Mouse (Mus musculus) embryonic facial prominence, embryonic 11.5 days (tissue): ENCODE results near the gene Rnf5. TPM values are rescaled to one million over a fixed set of nuclear protein-coding genes. Genes with fewer than 3 reads are reported as not detected.

Source experiments
- ATAC-seq: fragments of 200-750 bp; cut with Nextera tagmentation; replicated peaks from 2 replicates; pipeline ENCODE4 v1.8.0; 2017; ENCODE audit warnings: low read depth; ENCODE audit not compliant: insufficient number of reproducible peaks, low FRiP score, low TSS enrichment
- DNase-seq: peaks from one replicate; pipeline ENCODE4 v3.0.0-alpha.2; 2015; ENCODE audit warnings: low spot score
- H3K27ac ChIP-seq: fragments of 300-500 bp; sonication (generic); replicated peaks from 2 replicates; pipeline ENCODE4 v1.5.1; 2014; ENCODE audit warnings: mild to moderate bottlenecking, low read depth, low read length, control low read depth
- H3K27me3 ChIP-seq: fragments of 300-500 bp; sonication (generic); 2 replicates; pipeline ENCODE4 v1.6.1; 2014; ENCODE audit warnings: mild to moderate bottlenecking, low read length, moderate library complexity, mixed read lengths; ENCODE audit not compliant: control insufficient read depth, insufficient read depth
- H3K36me3 ChIP-seq: fragments of 300-500 bp; sonication (generic); replicated peaks from 2 replicates; pipeline ENCODE4 v1.6.1; 2014; ENCODE audit warnings: low read depth, mild to moderate bottlenecking, low read length, moderate library complexity, mixed read lengths; ENCODE audit not compliant: control insufficient read depth, insufficient read depth
- H3K4me1 ChIP-seq: fragments of 300-500 bp; sonication (generic); 2 replicates; pipeline ENCODE4 v1.6.1; 2014; ENCODE audit warnings: low read length, mixed read lengths; ENCODE audit not compliant: control insufficient read depth, insufficient read depth
- H3K4me2 ChIP-seq: fragments of 300-500 bp; sonication (generic); 2 replicates; pipeline ENCODE4 v1.6.1; 2014; ENCODE audit warnings: low read depth, mild to moderate bottlenecking, control low read depth, low read length, moderate library complexity
- H3K4me3 ChIP-seq: fragments of 300-500 bp; sonication (generic); 2 replicates; pipeline ENCODE4 v1.5.1; 2014; ENCODE audit warnings: low read depth, low read length, control low read depth
- H3K9ac ChIP-seq: fragments of 300-500 bp; sonication (generic); replicated peaks from 2 replicates; pipeline ENCODE4 v1.6.1; 2014; ENCODE audit warnings: mild to moderate bottlenecking, control low read depth, low read length
- H3K9me3 ChIP-seq: fragments of 300-500 bp; sonication (generic); replicated peaks from 2 replicates; pipeline ENCODE4 v1.6.1; 2016; ENCODE audit warnings: mild to moderate bottlenecking, low read length, inconsistent platforms, mixed read lengths; ENCODE audit not compliant: control insufficient read depth
- WGBS: fragments of 180-500 bp; shearing (Covaris S2); extraction: QIAGEN DNeasy Blood & Tissue Kit; methylation state at CpG from one replicate; pipeline ENCODE4 v1.1.7; 2014; 5-methylcytosine and 5-hydroxymethylcytosine counted together
- polyA plus RNA-seq: library from polyadenylated mRNA; unstranded; fragments of >200 nt; fragmentation: Nextera tagmentation; extraction: Ambion mirVana; gene quantifications from 2 replicates; pipeline ENCODE4 v1.2.1, GENCODE M21; 2014

Rnf5 gene
- polyA plus RNA-seq, 1 experiment from 2014 or later: 118 TPM

DNA sequence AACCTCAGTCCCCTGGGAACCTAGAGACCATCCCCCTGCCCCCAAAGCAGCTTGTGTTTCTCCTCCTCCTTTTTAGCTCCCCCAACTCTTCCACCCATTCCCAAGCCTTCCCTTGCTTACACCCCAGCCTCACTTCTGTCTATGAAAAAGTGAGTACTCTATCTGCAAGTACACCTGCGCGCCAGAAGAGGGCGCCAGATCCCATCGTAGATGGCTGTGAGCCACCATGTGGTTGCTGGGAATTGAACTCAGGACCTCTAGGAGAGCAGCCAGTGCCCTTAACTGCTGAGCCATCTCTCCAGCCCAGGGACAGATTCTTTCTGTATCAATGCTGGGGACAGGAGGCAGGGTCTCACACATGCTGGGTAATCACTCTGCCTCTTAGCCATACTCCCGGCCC, 31.6 kb downstream of the Rnf5 start:
- Histone ChIP-seq H3K4me3 (no peak overlapping the region), H3K27me3 (no peaks in the 10 kb centered on the region), H3K9me3 (no peaks in the 10 kb centered on the region), H3K4me1 (no peaks in the 10 kb centered on the region), H3K36me3 (no peaks in the 10 kb centered on the region), H3K27ac (no peak overlapping the region), H3K9ac (no peak overlapping the region), H3K4me2 (no peak overlapping the region)
- ATAC-seq (no peak), DNase-seq (no peak)
- WGBS: 11% methylated on average over 5 of the region's 5 CpGs

DNA sequence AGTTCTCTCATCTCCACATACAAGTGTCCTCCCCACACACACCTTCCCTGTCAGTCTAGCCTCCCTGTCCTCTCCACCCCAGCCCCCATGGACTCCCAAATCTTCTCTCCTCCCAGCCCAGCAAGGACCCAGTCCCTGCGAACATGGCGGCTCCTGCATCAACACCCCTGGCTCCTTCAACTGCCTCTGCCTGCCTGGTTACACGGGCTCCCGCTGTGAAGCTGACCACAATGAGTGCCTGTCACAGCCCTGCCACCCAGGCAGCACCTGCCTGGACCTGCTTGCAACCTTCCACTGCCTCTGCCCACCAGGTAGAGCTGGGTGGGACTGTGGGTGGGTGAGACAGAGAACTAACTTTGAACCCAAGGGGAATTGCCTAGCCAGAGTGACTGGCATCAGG, 33.6 kb downstream of the Rnf5 start:
- Histone ChIP-seq H3K9me3 (no peaks in the 10 kb centered on the region), H3K4me1 (no peaks in the 10 kb centered on the region), H3K4me3 (no peak overlapping the region), H3K36me3 (no peaks in the 10 kb centered on the region), H3K4me2 (no peak overlapping the region), H3K9ac (no peak overlapping the region), H3K27ac (no peak overlapping the region), H3K27me3 (no peaks in the 10 kb centered on the region)
- 68% methylated on average over 4 of the region's 4 CpGs for WGBS
- no peak for DNase-seq
- no peak for ATAC-seq

DNA sequence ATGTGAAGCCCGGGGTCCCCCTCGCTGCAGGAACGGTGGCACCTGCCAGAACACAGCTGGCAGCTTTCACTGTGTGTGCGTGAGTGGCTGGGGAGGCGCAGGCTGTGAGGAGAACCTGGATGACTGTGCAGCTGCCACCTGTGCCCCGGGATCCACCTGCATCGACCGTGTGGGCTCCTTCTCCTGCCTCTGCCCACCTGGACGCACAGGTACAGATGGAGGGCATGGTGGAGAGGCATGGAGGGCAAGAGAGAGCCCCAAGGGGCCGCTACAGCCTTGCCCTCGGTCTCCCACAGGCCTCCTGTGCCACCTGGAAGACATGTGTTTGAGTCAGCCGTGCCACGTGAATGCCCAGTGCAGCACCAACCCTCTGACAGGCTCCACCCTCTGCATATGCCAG, 35.1 kb downstream of the Rnf5 start:
- DNase-seq: no peak
- Histone ChIP-seq H3K9ac (no peak overlapping the region), H3K4me2 (no peak overlapping the region), H3K36me3 (no peaks in the 10 kb centered on the region), H3K4me3 (no peak overlapping the region), H3K27me3 (no peaks in the 10 kb centered on the region), H3K4me1 (no peaks in the 10 kb centered on the region; the same call in 1 of the 2 replicates), H3K9me3 (no peaks in the 10 kb centered on the region), H3K27ac (no peak overlapping the region)
- 79% methylated on average over 13 of the region's 13 CpGs for WGBS
- no peak for ATAC-seq

DNA sequence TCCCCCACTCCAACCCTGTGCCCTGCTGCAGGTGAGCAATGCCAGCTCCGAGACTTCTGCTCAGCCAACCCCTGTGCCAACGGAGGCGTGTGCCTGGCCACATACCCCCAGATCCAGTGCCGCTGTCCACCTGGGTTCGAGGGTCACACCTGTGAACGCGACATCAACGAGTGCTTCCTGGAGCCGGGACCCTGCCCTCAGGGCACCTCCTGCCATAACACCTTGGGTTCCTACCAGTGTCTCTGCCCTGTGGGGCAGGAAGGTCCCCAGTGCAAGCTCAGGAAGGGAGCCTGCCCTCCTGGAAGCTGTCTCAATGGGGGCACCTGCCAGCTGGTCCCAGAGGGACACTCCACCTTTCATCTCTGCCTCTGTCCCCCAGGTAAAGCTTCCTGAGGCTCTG, 36.2 kb downstream of the Rnf5 start:
- Histone ChIP-seq H3K4me2 (no peak overlapping the region), H3K27me3 (no peaks in the 10 kb centered on the region), H3K36me3 (no peaks in the 10 kb centered on the region), H3K4me1 (no peaks in the 10 kb centered on the region; the same call in 1 of the 2 replicates), H3K4me3 (no peak overlapping the region), H3K27ac (no peak overlapping the region), H3K9ac (no peak overlapping the region), H3K9me3 (no peaks in the 10 kb centered on the region)
- DNase-seq (no peak), ATAC-seq (no peak)
- WGBS: 63% methylated on average over 9 of the region's 9 CpGs

DNA sequence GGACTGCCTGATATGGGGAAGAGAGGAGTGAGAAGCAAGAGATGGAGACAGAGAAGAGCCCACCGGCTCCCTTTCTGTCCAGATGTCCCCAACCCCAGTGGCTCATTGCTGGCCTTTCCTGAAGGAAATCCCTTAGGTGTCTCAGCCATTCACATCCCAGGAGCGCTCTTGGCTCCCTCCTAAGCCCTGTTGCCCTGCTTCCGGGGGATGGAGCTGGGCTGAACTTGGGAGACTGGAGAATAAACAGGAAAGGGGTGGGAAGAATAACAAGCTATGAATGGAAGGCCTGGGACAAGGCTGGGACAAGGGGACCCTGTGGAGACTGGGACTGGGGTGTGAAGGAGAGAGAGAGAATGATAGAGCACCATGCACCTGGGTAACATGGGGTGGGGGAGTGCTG, 38.7 kb downstream of the Rnf5 start:
- no peak overlapping the region for H3K4me2 ChIP-seq

DNA sequence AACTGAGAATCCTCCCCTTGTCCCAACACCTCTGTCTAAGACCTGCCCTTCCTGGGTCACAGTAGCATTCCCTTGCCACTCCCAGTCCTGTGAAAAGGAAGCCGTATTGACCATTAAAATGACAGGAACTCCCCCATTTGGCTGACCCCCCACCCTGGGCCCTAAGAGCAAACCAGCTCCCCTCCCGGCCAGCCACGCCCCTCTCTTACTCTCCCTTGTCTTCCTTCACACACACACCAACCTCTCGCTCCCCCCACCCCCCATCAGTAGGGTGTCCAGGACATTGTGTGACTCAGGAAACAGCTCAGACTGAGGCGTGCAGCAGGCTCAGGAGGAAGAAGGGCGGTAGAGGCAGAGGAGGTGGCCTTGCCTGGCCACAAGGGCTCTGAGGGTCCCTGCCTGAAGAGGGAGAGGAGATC, 39.5 kb downstream of the Rnf5 start, which contains the start of gene Notch4:
Gene Notch4, plus strand, starts transcription at position 266 of the 419 bp plus-strand sequence.
- H3K9ac ChIP-seq: no peak within 1 kb of the TSS
- no peaks in the 10 kb centered on the region for H3K9me3 ChIP-seq
- no peaks in the 10 kb centered on the region for H3K27me3 ChIP-seq
- ATAC-seq (no peak), DNase-seq (no peak)
- H3K36me3 ChIP-seq: no peaks in the 10 kb centered on the region
- no peak within 1 kb of the TSS for H3K4me3 ChIP-seq
- peak within 1 kb of the TSS; percentile 47; the same call in 1 of the 2 replicates for H3K27ac ChIP-seq
- 18% methylated on average over 6 of the region's 6 CpGs for WGBS
- no peaks in the 10 kb centered on the region; the same call in 1 of the 2 replicates for H3K4me1 ChIP-seq
- no peak within 1 kb of the TSS for H3K4me2 ChIP-seq

More for the DNA sequence above, 38.7 kb downstream of the Rnf5 start:
- no peaks in the 10 kb centered on the region for H3K36me3 ChIP-seq
- H3K27me3 ChIP-seq: no peaks in the 10 kb centered on the region
- no peak overlapping the region for H3K9ac ChIP-seq
- no peaks in the 10 kb centered on the region for H3K9me3 ChIP-seq
- ATAC-seq: no peak
- H3K27ac ChIP-seq: peak overlapping the region; percentile 47; the same call in 1 of the 2 replicates
- DNase-seq: no peak
- 34% methylated on average over 3 of the region's 3 CpGs for WGBS
- H3K4me3 ChIP-seq: no peak overlapping the region
- H3K4me1 ChIP-seq: no peaks in the 10 kb centered on the region; the same call in 1 of the 2 replicates

DNA sequence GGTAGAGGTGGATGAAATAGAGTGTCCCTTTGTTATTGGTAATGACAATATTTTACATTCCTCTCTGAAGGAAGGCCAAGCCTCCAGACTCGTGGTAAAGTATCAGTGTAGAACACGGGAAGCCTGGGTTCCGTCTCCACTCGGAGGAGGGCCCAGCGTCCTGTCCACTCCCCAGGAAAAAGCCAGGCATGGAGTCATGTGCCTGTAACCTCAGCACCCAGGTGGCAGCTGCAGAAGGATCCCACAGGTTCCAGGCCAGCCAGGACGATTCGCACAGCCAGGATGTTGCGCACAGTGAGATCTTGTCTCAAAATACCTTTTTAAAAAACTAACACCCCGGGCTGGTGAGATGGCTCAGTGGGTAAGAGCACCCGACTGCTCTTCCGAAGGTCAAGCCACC, 40.1 kb downstream of the Rnf5 start:
- no peak for ATAC-seq
- no peaks in the 10 kb centered on the region for H3K9me3 ChIP-seq
- no peaks in the 10 kb centered on the region for H3K27me3 ChIP-seq
- H3K4me3 ChIP-seq: no peak overlapping the region
- no peaks in the 10 kb centered on the region; the same call in 1 of the 2 replicates for H3K4me1 ChIP-seq
- no peak for DNase-seq
- no peak overlapping the region for H3K27ac ChIP-seq
- H3K9ac ChIP-seq: no peak overlapping the region
- H3K36me3 ChIP-seq: no peaks in the 10 kb centered on the region
- 74% methylated on average over 11 of the region's 11 CpGs for WGBS
- no peak overlapping the region for H3K4me2 ChIP-seq

DNA sequence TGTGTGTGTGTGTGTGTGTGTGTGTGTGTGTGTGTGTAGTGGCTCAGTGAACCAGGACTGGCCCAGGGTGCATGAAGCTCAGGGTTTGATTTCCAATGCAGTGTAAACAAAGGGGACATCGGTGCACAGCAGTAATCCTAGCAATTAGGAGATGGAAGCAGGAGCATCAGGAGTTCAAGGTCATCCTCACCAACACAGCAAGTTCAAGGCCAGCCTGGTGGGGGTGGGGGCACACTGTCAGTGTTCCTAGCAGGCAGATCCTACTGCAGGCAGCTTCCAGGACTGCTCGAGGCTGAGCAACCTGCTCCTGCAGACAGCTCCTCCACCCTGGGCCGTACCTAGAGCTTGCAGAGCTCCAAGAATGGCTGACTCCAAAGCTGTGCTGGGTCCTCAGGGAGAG, 40.9 kb downstream of the Rnf5 start:
- Histone ChIP-seq H3K4me2 (no peak overlapping the region), H3K9me3 (no peaks in the 10 kb centered on the region), H3K4me3 (no peak overlapping the region), H3K36me3 (no peaks in the 10 kb centered on the region), H3K9ac (no peak overlapping the region), H3K4me1 (no peaks in the 10 kb centered on the region; the same call in 1 of the 2 replicates), H3K27me3 (no peaks in the 10 kb centered on the region), H3K27ac (no peak overlapping the region)
- DNase-seq (no peak), ATAC-seq (no peak)
- whole genome bisulfite sequencing: 71% methylated on average over 3 of the region's 3 CpGs
